Mouse (Mus musculus): ENCODE measurements around the gene Gpr31b. TPM values are rescaled to one million over a fixed set of nuclear protein-coding genes. Genes with fewer than 3 reads are reported as not detected.
"Not testable (repeated sequence)": the region's sequence is repeated elsewhere in the genome, so short reads cannot be mapped to it uniquely, and the experiment has no call there.

The Gpr31b gene
- not detected in 2 replicates for polyA plus RNA-seq (2015; fragmentation: Nextera tagmentation; extraction: Ambion mirVana)

DNA sequence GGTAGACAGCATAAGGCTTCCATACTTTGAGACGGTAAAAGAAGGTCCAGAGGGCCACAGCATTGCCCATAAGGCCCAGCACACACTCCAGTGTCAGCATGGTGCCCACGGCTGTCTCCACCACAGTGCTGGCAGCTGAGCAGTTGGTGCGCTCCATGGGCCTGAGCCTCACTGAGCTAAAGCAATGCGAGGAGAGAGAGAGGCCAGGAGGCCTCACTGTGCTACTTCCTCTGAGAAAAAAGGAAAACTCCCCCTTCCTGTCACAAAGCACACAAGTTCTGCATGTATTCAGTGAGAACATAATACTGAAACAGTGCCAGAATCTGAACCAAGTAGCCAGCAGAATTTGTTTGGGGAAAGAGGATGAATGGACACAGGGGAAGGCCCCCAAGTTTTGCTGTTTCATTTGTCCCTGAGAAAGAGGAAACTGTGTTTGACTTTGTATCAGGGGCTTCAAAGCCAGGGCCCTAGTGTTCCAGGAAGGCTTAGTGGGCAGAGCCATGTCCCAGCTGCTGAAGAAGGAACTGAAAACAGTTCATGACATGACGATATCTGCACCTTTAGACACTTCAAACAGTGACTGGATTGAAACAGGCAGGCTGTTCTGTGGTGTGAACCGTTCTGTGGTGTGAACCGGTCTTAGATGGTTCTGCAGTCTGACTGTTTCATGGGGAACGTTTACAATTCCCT is at the start of gene Gpr31b:
Gene Gpr31b, minus strand, starts transcription at position 173 of the 690 bp plus-strand sequence.
- H3K9ac ChIP-seq = not testable (repeated sequence)

DNA sequence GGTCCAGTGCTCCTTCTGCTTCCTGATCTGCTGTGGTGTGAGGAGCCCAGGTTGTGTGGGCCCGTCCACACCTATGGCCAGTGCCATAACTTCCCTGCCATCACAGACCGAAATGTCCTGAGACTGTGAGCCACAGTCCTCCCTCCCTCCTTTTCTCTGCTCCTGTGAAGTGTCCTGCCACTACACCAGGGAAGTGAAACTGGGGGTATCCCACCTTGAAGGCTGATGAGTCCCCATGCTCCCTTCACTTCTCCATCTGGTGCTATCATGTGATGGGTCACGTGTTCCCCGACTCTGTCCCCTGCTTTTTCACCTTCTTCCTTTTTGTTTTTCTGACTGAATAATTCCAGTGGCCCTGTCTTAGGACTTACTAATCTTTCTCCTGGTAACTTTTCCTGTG is 40.9 kb upstream of the Gpr31b start:
- not testable (repeated sequence) for H3K27ac ChIP-seq; H3K9me3 ChIP-seq (replicated peaks); H3K27me3 ChIP-seq; H3K4me3 ChIP-seq; ATAC-seq; H3K4me1 ChIP-seq; H3K4me2 ChIP-seq; H3K9ac ChIP-seq; H3K36me3 ChIP-seq (ENCODE audit: poor library complexity, severe bottlenecking)
- WGBS = 97% methylated on average over 3 of the region's 4 CpGs

More for the DNA sequence above, at the start of gene Gpr31b:
- ATAC-seq = 0 out of 2 replicates have a peak, but pooled peaks have one; percentile 27
- H3K27ac ChIP-seq; H3K9me3 ChIP-seq (replicated peaks); H3K4me1 ChIP-seq; H3K4me2 ChIP-seq; H3K4me3 ChIP-seq; H3K36me3 ChIP-seq (ENCODE audit: poor library complexity, severe bottlenecking); H3K27me3 ChIP-seq: not testable (repeated sequence)
- 83% methylated on average over 2 of the region's 8 CpGs for WGBS

DNA sequence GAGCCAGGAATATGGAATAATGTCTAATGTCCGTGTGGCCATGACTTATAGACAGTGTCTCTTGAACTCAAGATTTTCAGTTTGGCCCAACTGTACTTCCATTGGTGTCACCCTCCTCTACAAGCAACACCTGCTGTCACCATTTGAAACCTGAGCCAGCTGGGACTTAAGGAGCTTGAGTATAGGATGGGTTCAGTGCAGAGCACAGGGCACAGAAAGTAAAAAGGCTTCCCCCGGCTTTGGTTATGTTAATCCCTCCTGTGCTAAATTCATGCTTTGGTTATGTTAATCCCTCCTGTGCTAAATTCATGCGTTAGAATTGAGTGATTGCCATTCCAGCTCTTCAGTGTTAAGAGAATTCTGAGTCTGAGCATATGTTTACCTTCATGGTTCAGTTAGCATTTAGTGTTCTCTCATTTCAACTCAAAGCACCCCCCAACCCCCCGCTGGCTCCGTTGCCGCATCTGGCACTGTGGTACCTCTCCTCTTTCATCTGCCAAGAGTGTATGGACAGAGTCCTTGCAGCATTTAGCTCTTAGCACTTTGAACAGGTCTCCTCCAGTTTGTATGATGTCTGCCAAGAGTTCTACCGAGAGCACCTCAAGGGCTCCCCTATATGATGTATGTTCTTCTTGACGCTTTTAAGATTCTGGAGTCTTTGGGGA is 40.1 kb upstream of the Gpr31b start:
- H3K27ac ChIP-seq; H3K4me1 ChIP-seq; H3K4me2 ChIP-seq; H3K9ac ChIP-seq; H3K4me3 ChIP-seq; H3K36me3 ChIP-seq (ENCODE audit: poor library complexity, severe bottlenecking); H3K9me3 ChIP-seq (replicated peaks); ATAC-seq; H3K27me3 ChIP-seq: not testable (repeated sequence)
- WGBS = 43% methylated on average over 8 of the region's 8 CpGs

DNA sequence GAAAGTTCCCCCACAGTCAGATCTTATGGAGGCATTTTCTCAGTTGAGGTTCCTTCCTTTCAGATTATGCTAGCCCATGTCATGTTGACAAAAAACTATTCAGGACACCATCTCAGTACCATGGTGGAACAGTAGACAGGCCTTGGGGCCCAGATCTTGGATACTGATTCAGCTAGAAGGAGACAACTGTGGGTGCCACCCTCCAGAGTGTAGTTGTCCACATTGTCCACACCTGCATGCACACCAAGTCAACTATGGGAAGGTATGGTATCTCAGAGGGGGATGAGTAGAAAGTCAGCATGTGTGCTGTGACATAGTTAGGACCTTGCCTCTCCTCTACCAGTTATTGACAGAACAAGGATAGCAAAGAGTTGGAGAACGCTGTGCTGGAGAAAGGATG is 39.4 kb upstream of the Gpr31b start:
- not testable (repeated sequence) for H3K9me3 ChIP-seq (replicated peaks); H3K4me3 ChIP-seq; H3K27ac ChIP-seq; H3K36me3 ChIP-seq (ENCODE audit: poor library complexity, severe bottlenecking); H3K4me2 ChIP-seq; H3K27me3 ChIP-seq; ATAC-seq; H3K9ac ChIP-seq; H3K4me1 ChIP-seq
- WGBS = no CpG with 5 or more reads among the region's 1 CpGs

DNA sequence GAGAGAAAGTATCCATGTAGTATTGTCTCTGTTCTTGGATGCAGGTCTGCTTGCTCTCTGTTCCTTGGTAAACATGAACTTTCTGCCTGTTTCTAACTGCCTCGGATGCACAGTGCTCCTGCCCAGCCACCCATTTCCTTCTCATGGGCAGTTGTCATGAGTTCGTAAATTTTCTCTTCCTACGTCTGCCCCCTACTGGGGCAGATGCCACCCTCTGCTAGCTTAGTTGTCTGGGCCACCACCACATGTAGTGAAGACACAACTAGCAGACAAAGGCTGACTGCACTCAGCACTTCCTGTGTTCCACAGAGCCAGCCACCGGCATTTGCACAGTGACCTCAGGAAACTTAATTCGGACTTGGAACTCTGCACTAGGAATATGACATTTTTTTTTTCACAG is 17.1 kb upstream of the Gpr31b start:
- H3K27me3 ChIP-seq; H3K36me3 ChIP-seq (ENCODE audit: poor library complexity, severe bottlenecking); H3K9me3 ChIP-seq (replicated peaks); H3K4me3 ChIP-seq; ATAC-seq; H3K4me2 ChIP-seq; H3K27ac ChIP-seq; H3K9ac ChIP-seq; H3K4me1 ChIP-seq: not testable (repeated sequence)
- WGBS = 78% methylated on average over 3 of the region's 5 CpGs

DNA sequence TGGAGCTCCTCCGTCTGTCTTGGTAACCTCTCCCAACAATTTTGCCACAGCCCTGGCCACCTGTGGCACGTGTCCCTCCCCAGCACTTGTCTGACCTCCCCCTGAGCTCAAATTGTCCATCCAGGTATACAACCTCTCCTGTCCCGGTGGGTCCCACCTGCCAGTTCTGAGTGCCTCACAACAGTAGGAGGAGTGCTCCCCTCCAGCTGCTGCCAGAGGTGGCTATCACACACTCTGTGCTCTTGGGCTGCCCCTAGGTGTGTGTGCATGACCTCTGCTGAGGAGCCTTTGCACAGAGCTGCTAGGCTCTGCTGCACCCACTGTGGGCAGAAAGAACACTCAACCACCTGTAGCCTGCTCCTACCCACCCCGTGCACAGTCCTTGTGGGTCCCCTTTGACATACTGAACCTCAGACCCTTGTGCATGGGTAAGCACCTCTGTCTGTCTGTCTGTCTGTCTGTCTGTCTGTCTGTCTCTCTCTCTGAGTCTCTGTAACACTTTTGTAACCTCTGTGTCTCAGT is 15.8 kb upstream of the Gpr31b start:
- not testable (repeated sequence) for H3K27me3 ChIP-seq; H3K9me3 ChIP-seq (replicated peaks); H3K4me1 ChIP-seq; H3K9ac ChIP-seq; ATAC-seq; H3K36me3 ChIP-seq (ENCODE audit: poor library complexity, severe bottlenecking); H3K4me3 ChIP-seq; H3K27ac ChIP-seq; H3K4me2 ChIP-seq
- 82% methylated on average over 1 of the region's 4 CpGs for WGBS

DNA sequence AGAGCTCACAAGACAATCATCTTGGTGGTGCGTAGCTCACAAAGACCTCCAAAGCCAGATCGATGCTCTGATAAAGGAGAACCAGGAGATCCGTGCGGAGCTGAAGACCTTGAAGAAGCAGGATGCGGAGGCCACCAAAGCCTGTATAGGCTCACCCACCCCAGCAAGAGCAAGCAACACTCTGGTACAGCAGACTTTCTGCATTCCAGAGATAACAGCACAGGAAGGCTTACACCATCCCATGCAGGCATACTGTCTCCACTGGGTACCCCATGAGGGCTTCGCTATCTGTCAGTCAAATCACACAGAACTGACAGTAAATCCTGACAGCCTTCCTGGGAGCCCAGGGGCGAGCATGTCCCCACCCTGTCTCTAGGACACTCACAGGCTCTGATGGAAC is 10.8 kb upstream of the Gpr31b start:
- H3K4me1 ChIP-seq; H3K4me3 ChIP-seq; H3K27ac ChIP-seq; ATAC-seq; H3K4me2 ChIP-seq; H3K9me3 ChIP-seq (replicated peaks); H3K9ac ChIP-seq; H3K27me3 ChIP-seq; H3K36me3 ChIP-seq (ENCODE audit: poor library complexity, severe bottlenecking): not testable (repeated sequence)
- WGBS = 81% methylated on average over 6 of the region's 7 CpGs

DNA sequence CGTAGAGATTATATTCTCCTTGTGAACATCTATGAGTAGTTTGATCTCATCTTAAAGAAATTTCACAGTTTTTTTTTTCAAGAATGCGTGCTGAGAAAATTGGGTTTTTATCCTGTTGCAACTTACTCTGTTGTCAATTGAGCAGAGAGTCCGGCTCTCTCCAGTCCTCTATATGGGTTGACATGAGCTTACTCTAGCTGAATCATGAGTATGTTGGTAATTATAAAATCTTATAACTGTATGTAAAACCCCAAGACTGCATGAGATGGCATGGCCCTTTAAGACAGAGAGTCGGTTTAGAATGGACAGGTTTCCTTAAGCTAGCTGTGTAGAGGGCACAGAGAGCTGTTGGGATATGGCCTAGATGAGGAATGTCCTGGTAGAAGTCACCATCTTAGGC is 8.7 kb upstream of the Gpr31b start, which contains the start of gene Tcp10b:
Gene Tcp10b, plus strand, starts transcription at position 301 of the 400 bp plus-strand sequence.
- ATAC-seq; H3K4me2 ChIP-seq; H3K36me3 ChIP-seq (ENCODE audit: poor library complexity, severe bottlenecking); H3K27me3 ChIP-seq; H3K9me3 ChIP-seq (replicated peaks); H3K27ac ChIP-seq; H3K4me3 ChIP-seq; H3K9ac ChIP-seq; H3K4me1 ChIP-seq: not testable (repeated sequence)
- 91% methylated on average over 4 of the region's 4 CpGs for WGBS

DNA sequence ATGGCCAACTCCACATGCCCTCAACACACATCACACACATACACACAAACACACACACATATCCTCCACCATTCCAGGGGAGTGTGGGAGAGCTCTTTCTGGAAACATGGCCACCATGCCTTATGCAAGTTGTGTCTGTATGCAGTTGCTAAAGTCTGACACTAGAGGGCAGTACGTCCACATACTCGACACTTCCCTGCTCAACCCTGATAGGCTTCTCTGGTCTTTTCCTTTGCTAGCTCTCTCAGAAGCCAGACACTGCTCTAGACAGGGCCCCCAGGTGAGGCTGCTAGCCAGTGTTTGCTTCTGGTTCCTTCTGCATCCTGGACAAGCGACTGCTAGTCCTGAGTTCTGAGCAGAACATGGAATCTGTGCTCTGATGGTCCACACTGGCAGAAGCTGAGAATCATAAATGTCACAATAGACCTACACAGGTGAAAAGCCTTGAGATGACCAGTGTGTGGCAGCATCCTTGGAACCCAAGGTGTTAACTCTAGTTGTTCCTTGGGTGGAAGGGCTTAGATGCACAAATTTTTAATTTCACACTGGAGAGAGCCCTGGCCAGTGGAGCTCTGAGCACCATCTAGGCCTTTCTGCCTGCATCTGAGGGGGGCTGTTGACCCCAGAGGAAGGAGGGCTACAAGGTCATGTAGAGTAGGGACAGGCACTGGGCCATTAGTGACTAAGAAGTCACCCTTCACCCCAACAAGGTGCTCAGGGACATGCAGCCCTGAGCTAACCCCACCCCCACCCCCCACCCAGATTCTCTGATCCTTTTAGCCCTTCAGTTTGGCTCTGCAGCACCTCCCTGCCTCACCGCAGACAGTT is 8.0 kb downstream of the Gpr31b start:
- 1% methylated on average over 4 of the region's 4 CpGs for WGBS
- H3K27me3 ChIP-seq; H3K4me1 ChIP-seq; H3K27ac ChIP-seq; H3K4me3 ChIP-seq; H3K4me2 ChIP-seq; H3K9ac ChIP-seq; H3K36me3 ChIP-seq (ENCODE audit: poor library complexity, severe bottlenecking); H3K9me3 ChIP-seq (replicated peaks): not testable (repeated sequence)
- ATAC-seq = peak; percentile 92

DNA sequence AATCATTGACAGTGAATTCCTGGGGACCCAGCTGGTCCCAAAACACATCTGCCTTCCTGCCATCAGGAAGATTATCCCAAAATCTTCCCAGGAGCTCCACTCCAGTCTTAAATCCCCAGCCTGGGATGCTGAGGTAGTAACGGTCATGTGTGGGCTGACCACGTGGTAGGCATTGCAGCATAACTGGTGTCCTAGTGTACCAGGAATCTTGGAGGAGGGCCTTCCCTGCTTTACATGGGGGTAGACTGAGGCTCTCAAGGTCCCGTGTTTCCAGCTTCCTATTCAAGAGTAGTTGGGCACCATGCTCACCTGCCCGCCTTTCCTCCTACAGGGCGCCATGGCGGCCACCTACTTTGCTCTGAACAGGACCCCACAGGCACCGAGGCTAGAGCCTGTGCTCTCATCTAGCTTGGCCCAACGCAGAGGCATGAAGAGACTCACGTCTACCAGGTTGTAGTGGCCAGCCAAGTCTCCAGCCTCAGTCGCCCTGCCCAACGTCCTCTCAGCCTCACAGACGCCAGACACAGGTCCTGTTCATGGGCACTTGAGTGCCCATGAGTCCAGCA is 15.4 kb downstream of the Gpr31b start:
- not testable (repeated sequence) for ATAC-seq; H3K4me3 ChIP-seq; H3K4me2 ChIP-seq; H3K27me3 ChIP-seq; H3K9me3 ChIP-seq (replicated peaks); H3K4me1 ChIP-seq; H3K27ac ChIP-seq; H3K36me3 ChIP-seq (ENCODE audit: poor library complexity, severe bottlenecking); H3K9ac ChIP-seq
- WGBS = 96% methylated on average over 4 of the region's 12 CpGs

DNA sequence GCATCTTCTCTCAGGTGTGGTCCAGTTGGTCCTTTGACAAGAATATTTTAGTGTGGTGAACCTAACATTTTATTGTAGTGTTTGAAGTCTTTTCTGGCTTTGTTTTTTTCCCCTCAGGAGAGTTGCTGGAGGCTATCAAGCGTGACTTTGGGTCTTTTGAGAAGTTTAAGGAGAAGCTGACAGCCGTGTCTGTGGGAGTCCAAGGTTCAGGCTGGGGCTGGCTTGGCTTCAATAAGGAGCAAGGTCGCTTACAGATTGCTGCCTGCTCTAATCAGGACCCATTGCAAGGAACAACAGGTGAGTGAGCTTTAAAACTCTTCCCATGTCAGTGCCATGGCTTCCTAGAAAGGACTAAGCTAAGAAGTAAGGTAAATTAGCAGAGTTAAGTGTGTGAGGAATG is 38.8 kb downstream of the Gpr31b start:
- Histone ChIP-seq H3K36me3 (ENCODE audit: poor library complexity, severe bottlenecking) (peaks cover 54% of the 10 kb centered on the region), H3K4me3 (no peak overlapping the region), H3K4me1 (peaks cover 9% of the 10 kb centered on the region), H3K9me3 (replicated peaks) (no peaks in the 10 kb centered on the region), H3K27me3 (no peaks in the 10 kb centered on the region), H3K27ac (no peak overlapping the region), H3K9ac (no peak overlapping the region), H3K4me2 (no peak overlapping the region)
- WGBS = 71% methylated on average over 3 of the region's 3 CpGs
- no peak for ATAC-seq

DNA sequence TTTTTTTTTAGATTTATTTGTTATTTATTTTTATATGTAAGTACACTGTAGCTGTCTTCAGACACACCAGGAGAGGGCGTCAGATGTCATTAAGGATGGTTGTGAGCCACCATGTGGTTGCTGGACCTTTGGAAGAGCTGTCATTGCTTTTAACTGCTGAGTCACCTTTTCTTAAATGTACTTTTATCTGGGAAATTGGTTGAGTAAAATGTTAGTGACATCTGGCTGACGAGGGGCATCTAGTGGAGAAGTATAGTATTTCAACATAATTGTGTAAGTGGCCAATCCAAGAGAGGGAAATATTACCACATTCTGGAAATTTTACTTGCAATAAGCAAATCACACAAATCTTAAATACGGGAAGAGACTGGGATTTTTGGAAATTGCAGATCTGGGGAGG is 42.2 kb downstream of the Gpr31b start:
- 39% methylated on average over 3 of the region's 3 CpGs for WGBS
- ATAC-seq = no peak

More for the DNA sequence above, 42.2 kb downstream of the Gpr31b start:
- peaks cover 40% of the 10 kb centered on the region for H3K36me3 ChIP-seq (ENCODE audit: poor library complexity, severe bottlenecking)
- no peak overlapping the region for H3K4me2 ChIP-seq
- no peaks in the 10 kb centered on the region for H3K9me3 ChIP-seq (replicated peaks)
- peaks cover 13% of the 10 kb centered on the region for H3K4me1 ChIP-seq
- no peak overlapping the region for H3K4me3 ChIP-seq
- H3K27me3 ChIP-seq = no peaks in the 10 kb centered on the region
- no peak overlapping the region for H3K27ac ChIP-seq
- no peak overlapping the region for H3K9ac ChIP-seq
